Mouse (Mus musculus) testis, adult 2 months (tissue): Measurements from ENCODE around the gene Tfeb. TPM values are rescaled to one million over a fixed set of nuclear protein-coding genes. Genes with fewer than 3 reads are reported as not detected.

Source experiments
- H3K27ac ChIP-seq: fragments of 200-500 bp; 2 replicates; pipeline ENCODE4 v1.5.1; 2012; ENCODE audit warnings: low read depth, low read length; ENCODE audit not compliant: control insufficient read depth, insufficient read depth
- H3K27me3 ChIP-seq: fragments of 200-500 bp; 2 replicates; pipeline ENCODE4 v1.6.1; 2012; ENCODE audit warnings: mild to moderate bottlenecking, low read length, moderate library complexity; ENCODE audit not compliant: control insufficient read depth, insufficient read depth
- H3K36me3 ChIP-seq: fragments of 200-500 bp; 2 replicates; pipeline ENCODE4 v1.6.1; 2012; ENCODE audit warnings: mild to moderate bottlenecking, low read length; ENCODE audit not compliant: control insufficient read depth, insufficient read depth
- H3K4me1 ChIP-seq: fragments of 200-500 bp; 2 replicates; pipeline ENCODE4 v1.6.1; 2012; ENCODE audit warnings: low read length; ENCODE audit not compliant: control insufficient read depth, insufficient read depth
- H3K4me3 ChIP-seq: fragments of 200-500 bp; 2 replicates; pipeline ENCODE4 v1.5.1; 2012; ENCODE audit warnings: low read depth, mild to moderate bottlenecking, low read length, moderate library complexity, mixed read lengths; ENCODE audit not compliant: control insufficient read depth
- CTCF ChIP-seq: fragments of 200-500 bp; IDR thresholded peaks from 2 replicates; pipeline ENCODE4 v1.5.1; 2012; ENCODE audit warnings: low read depth, mild to moderate bottlenecking, inconsistent platforms, low read length, moderate library complexity; ENCODE audit not compliant: control insufficient read depth, insufficient read depth, insufficient replicate concordance
- POLR2A ChIP-seq: fragments of 200-500 bp; IDR thresholded peaks from 2 replicates; pipeline ENCODE4 v1.6.1; 2012; ENCODE audit warnings: low read depth, mild to moderate bottlenecking, inconsistent platforms, low read length, moderate library complexity; ENCODE audit not compliant: control insufficient read depth
- polyA plus RNA-seq: library from polyadenylated mRNA; depleted of rRNA; stranded (reverse); fragments of >200 nt; gene quantifications from 2 replicates; pipeline ENCODE4 v1.2.3, GENCODE M21; 2012

Tfeb gene
- polyA plus RNA-seq, 1 experiment = 4.4 TPM

GRCm38 (mm10) chr17:47693671-47694441 is 43.0 kb upstream of the Tfeb start:
- Histone ChIP-seq H3K27me3 (no peaks in the 10 kb centered on the region), H3K4me3 (peak overlapping the region; percentile 91), H3K36me3 (no peaks in the 10 kb centered on the region), H3K27ac (no peak overlapping the region), H3K4me1 (peaks cover 17% of the 10 kb centered on the region)
- no peak for TF ChIP-seq POLR2A
- TF ChIP-seq CTCF = no peak

DNA sequence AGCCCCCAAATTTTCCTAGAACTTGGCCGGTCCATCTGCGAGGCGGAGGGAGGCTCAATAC is 42.6 kb upstream of the Tfeb start, which contains the start of gene Gm21981:
Gene Gm21981 (minus strand): TSS at position 14 of the 61 bp plus-strand sequence.
- peak within 1 kb of the TSS; percentile 91 for H3K4me3 ChIP-seq
- H3K4me1 ChIP-seq = peaks cover 14% of the 10 kb centered on the region
- H3K27ac ChIP-seq = peak within 1 kb of the TSS; percentile 46; the same call in 1 of the 2 replicates
- H3K36me3 ChIP-seq = no peaks in the 10 kb centered on the region
- no peaks in the 10 kb centered on the region for H3K27me3 ChIP-seq
- TF ChIP-seq CTCF = no peak
- no peak for TF ChIP-seq POLR2A

DNA sequence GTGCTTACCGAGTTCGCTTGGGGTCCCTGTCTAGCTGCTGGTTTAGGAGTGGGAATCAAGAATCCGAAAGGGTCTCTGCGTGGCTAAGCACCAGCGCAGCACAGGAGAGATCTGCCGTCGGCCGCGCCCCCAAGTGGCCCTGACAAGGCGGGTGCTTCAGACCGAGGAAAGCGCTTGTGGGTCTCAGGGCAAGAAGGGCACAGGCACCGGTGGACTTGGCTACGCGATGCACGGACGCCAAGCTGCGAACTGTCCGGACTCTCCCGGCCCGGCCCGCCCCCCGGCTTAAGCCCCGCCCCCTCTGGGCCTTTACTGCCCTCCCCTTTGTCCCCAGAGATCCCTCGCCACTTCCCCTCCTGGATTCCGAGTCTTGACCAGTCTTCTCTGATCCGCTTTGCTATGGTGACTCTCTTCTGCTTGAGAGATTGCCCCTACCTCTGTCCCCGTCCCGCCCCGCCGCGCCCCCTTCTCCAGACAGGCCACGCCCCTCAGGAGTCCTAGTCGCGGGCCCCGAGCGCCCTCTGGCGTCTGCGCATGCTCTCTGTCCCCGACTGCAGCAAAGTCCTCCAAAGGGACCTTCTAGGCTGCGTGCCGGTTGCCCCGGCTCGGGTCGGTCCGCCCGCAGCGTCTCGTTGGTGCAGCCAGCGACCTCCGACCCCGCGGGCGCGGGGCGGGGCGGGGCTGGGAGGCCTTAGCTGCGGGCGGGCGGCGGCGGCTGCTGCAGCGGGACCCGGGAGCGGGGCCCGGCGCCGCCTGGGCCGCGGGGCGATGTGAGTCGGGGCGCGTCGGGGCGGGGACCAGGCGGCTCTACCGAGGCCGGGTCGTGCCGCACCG is 42.1 kb upstream of the Tfeb start, which contains the start of gene Prickle4:
Gene Prickle4 (minus strand): TSS at position 234 of the 834 bp plus-strand sequence.
- Histone ChIP-seq H3K27ac (peak within 1 kb of the TSS; percentile 46; the same call in 1 of the 2 replicates), H3K36me3 (no peaks in the 10 kb centered on the region), H3K4me1 (peaks cover 13% of the 10 kb centered on the region), H3K4me3 (peak within 1 kb of the TSS; percentile 91), H3K27me3 (no peaks in the 10 kb centered on the region)
- TF ChIP-seq CTCF (peak; percentile 62; the same call in 1 of the 2 replicates), POLR2A (peak; percentile 54)

DNA sequence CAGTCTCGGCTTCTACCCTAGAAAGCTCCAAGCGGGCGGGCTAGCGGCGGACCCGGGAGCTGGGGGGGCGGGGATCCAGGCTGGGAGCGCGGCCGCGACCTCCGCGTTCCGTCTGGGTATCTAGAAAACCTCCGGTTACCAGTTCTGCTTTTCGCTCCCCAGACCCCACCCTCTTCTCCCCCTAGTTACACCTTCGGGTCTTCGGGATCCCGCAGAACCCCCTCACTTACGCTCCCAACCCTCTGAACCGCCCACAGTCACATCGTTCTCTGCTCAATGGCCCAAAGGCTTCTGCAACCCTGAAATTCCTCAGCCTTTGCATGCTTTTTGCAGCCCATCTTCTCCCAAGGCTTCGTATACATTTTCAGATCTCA is 41.5 kb upstream of the Tfeb start:
- H3K4me1 ChIP-seq = peaks cover 13% of the 10 kb centered on the region
- no peak overlapping the region for H3K27ac ChIP-seq
- H3K27me3 ChIP-seq = no peaks in the 10 kb centered on the region
- no peak for TF ChIP-seq CTCF
- TF ChIP-seq POLR2A = no peak
- peak overlapping the region; percentile 91 for H3K4me3 ChIP-seq
- H3K36me3 ChIP-seq = no peaks in the 10 kb centered on the region

- Histone ChIP-seq H3K36me3 (no peaks in the 10 kb centered on the region), H3K27ac (no peak overlapping the region), H3K4me1 (peaks cover 20% of the 10 kb centered on the region), H3K27me3 (no peaks in the 10 kb centered on the region), H3K4me3 (no peak overlapping the region)
- TF ChIP-seq CTCF = no peak
- no peak for TF ChIP-seq POLR2A
Observed at GRCm38 (mm10) chr17:47698156-47698555, 38.7 kb upstream of the Tfeb start.

GRCm38 (mm10) chr17:47699055-47699454 is 37.8 kb upstream of the Tfeb start:
- H3K36me3 ChIP-seq = no peaks in the 10 kb centered on the region
- no peak overlapping the region for H3K4me3 ChIP-seq
- no peaks in the 10 kb centered on the region for H3K27me3 ChIP-seq
- H3K27ac ChIP-seq = no peak overlapping the region
- peaks cover 17% of the 10 kb centered on the region for H3K4me1 ChIP-seq
- TF ChIP-seq CTCF = no peak
- TF ChIP-seq POLR2A = no peak

DNA sequence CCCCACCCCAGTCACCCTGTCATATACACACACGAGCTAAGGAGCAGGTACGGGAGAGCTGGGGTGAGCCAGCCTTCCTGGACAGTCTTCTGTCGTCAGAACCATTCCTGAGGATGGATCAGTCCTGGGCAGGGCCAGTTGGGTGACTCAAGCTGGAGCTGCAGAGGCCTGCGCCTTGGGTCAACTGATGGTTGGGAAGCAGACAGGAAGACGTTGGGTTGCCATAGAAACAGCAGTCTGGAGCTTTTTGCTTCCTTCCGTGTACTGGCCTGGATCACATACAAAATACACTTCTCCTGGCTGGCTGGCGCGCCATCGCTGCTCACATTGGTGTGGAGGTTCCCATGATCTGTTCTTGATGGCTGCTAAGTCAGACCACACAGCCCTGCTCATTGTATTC is 35.0 kb upstream of the Tfeb start:
- Histone ChIP-seq H3K36me3 (no peaks in the 10 kb centered on the region), H3K4me3 (peak overlapping the region; percentile 60)

More for the DNA sequence above, 35.0 kb upstream of the Tfeb start:
- TF ChIP-seq CTCF (no peak), POLR2A (0 out of 2 replicates have a peak, but pooled peaks have one; percentile 22)
- Histone ChIP-seq H3K4me1 (peaks cover 10% of the 10 kb centered on the region), H3K27ac (no peak overlapping the region; the same call in 1 of the 2 replicates), H3K27me3 (no peaks in the 10 kb centered on the region)
